Mouse (Mus musculus) MEL (cell line): ENCODE data around the gene Zfp654.
A peak's percentile ranks its signal among the peaks of the same experiment; 100 is the strongest.

Experiments used
- CTCF ChIP-seq, 3 experiments: IDR thresholded peaks in 2 of 3; conservative IDR thresholded peaks in 1 of 3; 2 replicates each; pipeline ENCODE4 v1.5.1; 2011 to 2012; ENCODE audit warnings: low read length in 3 of 3, low read depth in 2 of 3, mild to moderate bottlenecking in 2 of 3, improper control_type of control experiment in 1 of 3, inconsistent platforms in 1 of 3, mixed read lengths in 1 of 3, moderate library complexity in 1 of 3; ENCODE audit not compliant: control insufficient read depth in 1 of 3, insufficient read depth in 1 of 3, poor library complexity in 1 of 3, severe bottlenecking in 1 of 3
- E2F4 ChIP-seq: IDR thresholded peaks from 2 replicates; pipeline ENCODE4 v1.6.1; 2011; ENCODE audit warnings: low read depth, low read length, improper control_type of control experiment, borderline replicate concordance
- SIN3A ChIP-seq: IDR thresholded peaks from 2 replicates; pipeline ENCODE4 v1.6.1; 2012; ENCODE audit warnings: low read length, improper control_type of control experiment, inconsistent platforms

DNA sequence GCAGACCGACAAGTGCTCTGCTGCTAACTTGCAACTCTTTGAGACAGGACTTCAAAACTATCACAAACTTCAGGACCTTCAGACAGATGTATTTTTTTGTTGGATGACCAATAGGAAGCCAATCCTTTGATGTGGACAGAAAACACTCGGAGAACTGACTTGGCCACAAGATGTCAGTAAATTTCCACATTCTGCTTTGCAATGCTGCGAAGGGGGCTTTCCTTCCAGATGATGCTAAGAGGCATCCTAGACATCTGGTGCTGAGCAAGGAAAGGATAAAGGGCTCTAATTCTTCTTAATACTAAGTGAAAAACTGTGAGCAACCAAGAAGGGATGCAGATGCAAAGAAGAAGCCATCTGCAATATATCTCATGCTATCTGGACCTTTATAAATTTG lies 96.7 kb downstream of the Zfp654 start:
- TF ChIP-seq CTCF (IDR thresholded peaks at IDR 0.05 in 2 of 3, conservative IDR thresholded peaks at IDR 0.05 in 1 of 3; ENCODE audit: control insufficient read depth in 1 of 3, insufficient read depth in 1 of 3, low read depth in 2 of 3, low read length in 3 of 3, poor library complexity in 1 of 3, severe bottlenecking in 1 of 3) (peak; percentile 40 to 85 (median 56); a peak in 5 of 6 replicates), SIN3A (no peak), E2F4 (no peak)
